Mouse (Mus musculus): Measurements from ENCODE around the gene Cep63. TPM values are rescaled to one million over a fixed set of nuclear protein-coding genes. Genes with fewer than 3 reads are reported as not detected.

Gene Cep63
- polyA plus RNA-seq, 1 experiment from 2014 or later, result 62.6 TPM

DNA sequence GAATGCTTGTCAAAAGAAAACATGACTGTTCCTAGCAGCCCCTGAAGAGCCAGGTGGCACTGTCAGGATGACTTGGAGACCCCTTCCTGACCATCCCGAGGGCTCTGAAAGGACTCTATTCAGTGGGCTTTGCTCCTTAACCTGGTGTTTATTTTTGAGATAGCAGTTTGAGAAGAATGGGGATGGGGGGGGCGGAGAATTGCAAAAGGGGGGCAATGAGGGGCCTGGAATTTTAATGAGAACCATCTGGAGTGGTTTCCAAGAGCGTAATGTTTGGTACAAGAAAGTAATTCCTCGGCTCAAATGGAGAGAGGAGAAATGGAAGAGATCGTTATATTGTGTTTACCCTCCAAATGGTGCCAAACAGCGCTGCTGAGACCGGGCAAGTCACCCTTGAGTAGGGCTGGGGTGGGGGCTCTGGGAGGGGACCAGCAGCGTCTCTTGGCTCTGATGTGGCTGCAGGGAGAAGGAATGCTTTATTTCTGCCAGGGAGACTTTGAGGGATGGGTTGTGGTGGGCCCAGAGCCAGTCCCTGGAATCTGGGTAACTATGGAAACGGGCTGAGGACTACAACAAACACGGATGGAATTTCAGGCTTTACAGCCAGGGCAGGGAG lies 17.3 kb upstream of the Cep63 start:
- Histone ChIP-seq H3K4me2 (replicated peaks) (peak overlapping the region; percentile 23), H3K36me3 (no peaks in the 10 kb centered on the region), H3K4me3 (no peak overlapping the region), H3K27ac (replicated peaks) (peak overlapping the region; percentile 57), H3K9ac (replicated peaks) (no peak overlapping the region), H3K4me1 (peaks cover 26% of the 10 kb centered on the region), H3K27me3 (no peaks in the 10 kb centered on the region), H3K9me3 (no peaks in the 10 kb centered on the region)
- peak; percentile 82; the same call in 1 of the 2 replicates for ATAC-seq (ENCODE audit: low FRiP score, low read depth)
- WGBS, result 10% methylated on average over 10 of the region's 10 CpGs

DNA sequence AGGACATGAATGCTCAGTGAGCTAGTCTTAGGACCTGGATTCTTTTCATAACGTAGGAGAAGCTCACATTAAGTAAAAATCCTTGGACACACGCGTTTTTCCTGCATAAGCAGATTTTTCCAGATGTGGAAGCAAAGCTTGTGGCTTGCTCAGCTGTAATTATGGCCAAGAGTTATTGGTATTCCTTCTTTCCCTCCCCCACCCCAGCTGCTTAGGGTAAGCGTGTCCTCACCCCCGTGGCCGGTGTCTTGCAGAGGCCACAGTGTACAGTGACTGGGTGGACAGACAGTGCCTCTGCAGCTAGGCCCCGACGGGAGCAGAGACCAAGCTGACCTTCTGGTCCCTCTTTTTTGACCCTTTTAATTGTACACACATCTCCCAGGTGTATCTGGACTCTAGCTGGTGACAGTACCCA lies 16.7 kb upstream of the Cep63 start:
- no peaks in the 10 kb centered on the region for H3K36me3 ChIP-seq
- peak overlapping the region; percentile 57; the same call in 1 of the 2 replicates for H3K27ac ChIP-seq (replicated peaks)
- WGBS, result 57% methylated on average over 8 of the region's 8 CpGs
- H3K4me1 ChIP-seq, result peaks cover 26% of the 10 kb centered on the region
- H3K4me2 ChIP-seq (replicated peaks), result no peak overlapping the region
- no peaks in the 10 kb centered on the region for H3K9me3 ChIP-seq
- ATAC-seq (ENCODE audit: low FRiP score, low read depth), result no peak
- no peaks in the 10 kb centered on the region for H3K27me3 ChIP-seq
- H3K9ac ChIP-seq (replicated peaks), result no peak overlapping the region
- no peak overlapping the region for H3K4me3 ChIP-seq

DNA sequence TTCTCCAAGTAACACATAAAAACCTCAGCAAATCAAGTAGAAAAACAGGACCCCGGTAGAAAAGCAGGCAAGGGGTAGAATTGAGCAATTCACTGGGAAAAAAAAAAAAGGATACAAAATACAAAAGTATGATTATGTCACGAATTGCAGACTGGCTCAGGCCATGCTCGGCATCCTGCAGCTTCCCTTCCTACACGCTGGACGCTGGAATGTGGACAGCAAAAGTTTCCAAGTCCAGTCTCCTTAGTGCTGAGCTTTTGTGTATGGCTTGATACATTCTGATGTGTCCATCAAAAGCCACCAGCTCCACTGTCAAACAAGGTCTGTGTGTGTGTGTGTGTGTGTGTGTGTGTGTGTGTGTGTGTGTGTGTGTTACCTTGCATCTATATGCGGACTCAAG lies 15.2 kb upstream of the Cep63 start:
- 82% methylated on average over 6 of the region's 6 CpGs for WGBS
- Histone ChIP-seq H3K9ac (replicated peaks) (no peak overlapping the region), H3K36me3 (no peaks in the 10 kb centered on the region), H3K4me1 (peaks cover 26% of the 10 kb centered on the region), H3K4me2 (replicated peaks) (no peak overlapping the region), H3K9me3 (no peaks in the 10 kb centered on the region), H3K4me3 (no peak overlapping the region), H3K27ac (replicated peaks) (no peak overlapping the region), H3K27me3 (no peaks in the 10 kb centered on the region)
- no peak for ATAC-seq (ENCODE audit: low FRiP score, low read depth)

- Histone ChIP-seq H3K27me3 (no peaks in the 10 kb centered on the region), H3K27ac (replicated peaks) (no peak overlapping the region), H3K9ac (replicated peaks) (no peak overlapping the region), H3K4me1 (peaks cover 20% of the 10 kb centered on the region), H3K4me2 (replicated peaks) (no peak overlapping the region), H3K4me3 (no peak overlapping the region), H3K36me3 (peaks cover 5% of the 10 kb centered on the region), H3K9me3 (no peaks in the 10 kb centered on the region)
- no peak for ATAC-seq (ENCODE audit: low FRiP score, low read depth)
- WGBS, result 88% methylated on average over 8 of the region's 8 CpGs
Measured at GRCm38 (mm10) chr9:102639510-102639909, 13.2 kb upstream of the Cep63 start.

DNA sequence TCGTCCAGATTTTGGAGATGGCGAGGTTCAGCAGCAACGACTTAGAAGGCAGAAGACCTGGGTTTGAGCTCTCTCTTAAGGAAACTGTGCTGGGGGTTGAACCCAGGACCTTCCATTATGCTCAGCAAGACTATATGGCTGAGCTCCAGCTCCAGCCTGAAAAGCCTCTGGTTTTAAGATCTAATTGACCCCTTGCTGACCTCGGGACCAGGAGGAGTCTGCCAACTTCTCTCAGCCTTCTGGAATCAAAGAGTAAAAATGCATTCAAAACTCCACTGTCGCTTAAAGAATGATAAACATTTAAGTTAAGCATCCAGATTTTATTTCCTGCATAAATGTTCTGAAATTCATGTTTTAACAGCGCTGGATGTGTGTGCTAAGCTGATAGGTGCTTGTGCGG lies 12.6 kb upstream of the Cep63 start:
- WGBS, result 74% methylated on average over 7 of the region's 7 CpGs
- peaks cover 15% of the 10 kb centered on the region for H3K4me1 ChIP-seq
- no peaks in the 10 kb centered on the region for H3K9me3 ChIP-seq
- ATAC-seq (ENCODE audit: low FRiP score, low read depth), result no peak
- H3K36me3 ChIP-seq, result peaks cover 10% of the 10 kb centered on the region
- no peak overlapping the region for H3K27ac ChIP-seq (replicated peaks)
- no peak overlapping the region for H3K4me3 ChIP-seq
- no peak overlapping the region for H3K4me2 ChIP-seq (replicated peaks)
- no peak overlapping the region for H3K9ac ChIP-seq (replicated peaks)
- H3K27me3 ChIP-seq, result no peaks in the 10 kb centered on the region

GRCm38 (mm10) chr9:102637115-102637514 lies 10.8 kb upstream of the Cep63 start:
- WGBS, result 79% methylated on average over 4 of the region's 4 CpGs
- Histone ChIP-seq H3K9me3 (no peaks in the 10 kb centered on the region), H3K4me1 (no peaks in the 10 kb centered on the region), H3K36me3 (peaks cover 13% of the 10 kb centered on the region), H3K9ac (replicated peaks) (no peak overlapping the region), H3K27me3 (no peaks in the 10 kb centered on the region), H3K4me2 (replicated peaks) (no peak overlapping the region), H3K27ac (replicated peaks) (no peak overlapping the region), H3K4me3 (no peak overlapping the region)
- ATAC-seq (ENCODE audit: low FRiP score, low read depth), result no peak

DNA sequence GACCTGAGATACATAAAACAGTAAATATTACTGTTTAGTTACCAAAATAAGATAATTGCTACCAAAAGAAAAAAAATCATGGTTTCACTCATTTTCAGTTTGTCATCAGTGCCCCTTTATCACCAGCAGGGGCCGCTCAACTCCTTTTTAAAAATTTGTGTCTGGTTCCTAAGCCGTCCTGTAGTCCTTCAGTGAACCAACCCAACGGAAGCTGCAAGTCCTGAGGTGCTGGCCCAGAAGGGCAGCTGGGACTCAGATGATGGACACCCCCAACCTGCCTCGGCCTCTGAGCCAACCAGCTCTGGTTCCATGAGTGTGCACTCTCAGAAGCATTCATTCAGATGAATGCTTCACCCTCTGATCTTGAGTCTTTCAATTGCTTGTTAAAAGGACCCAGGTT lies 10.2 kb upstream of the Cep63 start:
- Histone ChIP-seq H3K36me3 (peaks cover 15% of the 10 kb centered on the region), H3K27ac (replicated peaks) (no peak overlapping the region), H3K27me3 (no peaks in the 10 kb centered on the region), H3K4me3 (no peak overlapping the region), H3K9me3 (no peaks in the 10 kb centered on the region), H3K9ac (replicated peaks) (no peak overlapping the region), H3K4me2 (replicated peaks) (no peak overlapping the region), H3K4me1 (no peaks in the 10 kb centered on the region)
- 7% methylated on average over 4 of the region's 4 CpGs for WGBS
- ATAC-seq (ENCODE audit: low FRiP score, low read depth), result peak; percentile 44; the same call in 1 of the 2 replicates

DNA sequence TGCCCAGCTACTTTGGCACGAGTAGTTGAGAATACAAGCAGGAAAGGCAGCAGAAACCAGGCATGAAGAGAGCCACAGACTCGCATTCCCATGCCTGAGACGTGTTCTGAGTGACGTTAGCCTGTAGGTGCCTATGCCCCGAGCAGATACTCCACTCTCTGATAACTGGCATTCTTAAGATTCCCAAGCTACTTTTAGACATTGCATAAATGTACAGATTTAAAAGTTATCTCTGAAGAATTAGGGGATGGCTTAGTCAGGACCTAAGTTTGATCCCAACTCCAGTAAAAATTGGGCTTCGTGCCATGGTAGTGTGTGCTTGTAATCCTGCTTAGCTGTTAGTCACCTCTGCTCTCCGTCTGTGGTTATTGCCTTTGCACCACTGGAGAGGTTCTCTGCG lies 8.1 kb upstream of the Cep63 start:
- no peak overlapping the region for H3K4me3 ChIP-seq
- no peak overlapping the region for H3K27ac ChIP-seq (replicated peaks)
- no peak for ATAC-seq (ENCODE audit: low FRiP score, low read depth)
- H3K4me1 ChIP-seq, result no peaks in the 10 kb centered on the region
- H3K9ac ChIP-seq (replicated peaks), result no peak overlapping the region
- H3K4me2 ChIP-seq (replicated peaks), result no peak overlapping the region
- peaks cover 19% of the 10 kb centered on the region for H3K36me3 ChIP-seq
- no peaks in the 10 kb centered on the region for H3K27me3 ChIP-seq
- H3K9me3 ChIP-seq, result no peaks in the 10 kb centered on the region
- 90% methylated on average over 8 of the region's 8 CpGs for WGBS

DNA sequence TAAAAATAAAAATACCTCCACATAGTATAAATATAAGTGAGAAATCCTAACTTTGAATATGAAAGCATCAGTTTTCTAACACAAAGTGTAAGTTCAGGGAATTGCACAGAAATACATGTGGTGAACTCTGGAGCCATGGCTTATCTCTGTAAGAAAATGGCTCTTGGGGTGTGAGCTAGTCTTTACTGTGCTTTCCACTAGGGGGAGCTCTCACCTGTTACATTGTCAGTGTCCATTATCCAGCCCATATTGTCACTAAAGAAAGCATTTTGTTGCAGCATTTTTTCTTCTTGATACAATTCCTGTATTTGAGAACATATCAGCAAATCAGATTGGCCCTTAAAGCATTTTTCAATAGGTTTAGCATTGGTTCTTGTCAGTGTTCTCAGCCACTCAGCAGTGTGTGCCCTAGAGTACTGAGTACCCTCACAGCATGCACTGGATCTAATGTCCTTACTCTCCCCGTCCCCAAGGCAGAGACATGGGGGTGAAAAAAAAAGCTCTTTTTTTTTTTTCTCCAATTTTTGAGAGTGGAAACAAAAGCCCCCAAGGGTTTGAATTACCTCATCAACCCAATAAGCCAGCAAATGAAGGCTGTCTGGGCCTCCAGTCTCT lies 6.7 kb upstream of the Cep63 start:
- Histone ChIP-seq H3K9me3 (no peaks in the 10 kb centered on the region), H3K9ac (replicated peaks) (no peak overlapping the region), H3K4me1 (no peaks in the 10 kb centered on the region), H3K27me3 (no peaks in the 10 kb centered on the region), H3K4me3 (no peak overlapping the region), H3K4me2 (replicated peaks) (no peak overlapping the region), H3K36me3 (peaks cover 19% of the 10 kb centered on the region), H3K27ac (replicated peaks) (no peak overlapping the region)
- ATAC-seq (ENCODE audit: low FRiP score, low read depth), result no peak
- 26% methylated on average over 1 of the region's 1 CpGs for WGBS

GRCm38 (mm10) chr9:102632173-102632572 lies 5.8 kb upstream of the Cep63 start:
- Histone ChIP-seq H3K36me3 (peaks cover 19% of the 10 kb centered on the region), H3K9me3 (no peaks in the 10 kb centered on the region), H3K27me3 (no peaks in the 10 kb centered on the region), H3K4me1 (peaks cover 6% of the 10 kb centered on the region), H3K4me3 (no peak overlapping the region), H3K27ac (replicated peaks) (no peak overlapping the region), H3K4me2 (replicated peaks) (no peak overlapping the region), H3K9ac (replicated peaks) (no peak overlapping the region)
- no peak for ATAC-seq (ENCODE audit: low FRiP score, low read depth)
- 95% methylated on average over 4 of the region's 4 CpGs for WGBS

- 59% methylated on average over 2 of the region's 2 CpGs for WGBS
Measured at GRCm38 (mm10) chr9:102631589-102632147, 5.3 kb upstream of the Cep63 start.

DNA sequence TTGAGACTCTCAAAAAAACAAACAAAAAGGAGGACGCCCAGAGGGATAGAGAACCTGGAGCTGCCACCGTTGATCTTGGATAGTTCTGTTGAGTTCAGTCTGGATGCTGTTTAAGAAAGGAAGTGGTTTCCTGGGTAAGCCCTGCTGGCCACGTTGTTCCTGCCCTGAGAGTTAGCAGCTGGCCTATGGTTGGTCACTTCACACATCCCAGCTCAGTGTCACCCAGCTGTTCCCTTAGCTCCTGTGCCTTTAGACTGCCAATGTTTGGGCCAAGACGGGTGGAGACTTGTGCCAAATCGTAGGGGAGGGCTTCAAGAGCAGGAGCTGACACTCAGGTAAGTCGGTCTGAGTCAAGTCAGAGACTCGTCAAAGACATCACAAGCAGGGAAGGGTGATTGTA lies 2.7 kb upstream of the Cep63 start:
- 78% methylated on average over 7 of the region's 7 CpGs for WGBS
- H3K9me3 ChIP-seq, result no peaks in the 10 kb centered on the region

More at GRCm38 (mm10) chr9:102631589-102632147, 5.3 kb upstream of the Cep63 start:
- Histone ChIP-seq H3K4me2 (replicated peaks) (no peak overlapping the region), H3K36me3 (peaks cover 19% of the 10 kb centered on the region), H3K27me3 (no peaks in the 10 kb centered on the region), H3K4me3 (no peak overlapping the region), H3K9me3 (no peaks in the 10 kb centered on the region), H3K9ac (replicated peaks) (no peak overlapping the region), H3K4me1 (peaks cover 9% of the 10 kb centered on the region), H3K27ac (replicated peaks) (no peak overlapping the region)
- ATAC-seq (ENCODE audit: low FRiP score, low read depth), result no peak

More for the DNA sequence above, 2.7 kb upstream of the Cep63 start:
- H3K27ac ChIP-seq (replicated peaks), result no peak overlapping the region
- no peak overlapping the region for H3K4me2 ChIP-seq (replicated peaks)
- H3K4me3 ChIP-seq, result no peak overlapping the region
- H3K4me1 ChIP-seq, result peaks cover 14% of the 10 kb centered on the region
- H3K9ac ChIP-seq (replicated peaks), result no peak overlapping the region
- H3K27me3 ChIP-seq, result no peaks in the 10 kb centered on the region
- 0 out of 2 replicates have a peak, but pooled peaks cover 10% of the 10 kb centered on the region for H3K36me3 ChIP-seq
- no peak for ATAC-seq (ENCODE audit: low FRiP score, low read depth)

Measured in midbrain, embryonic 12.5 days (tissue).